Mouse (Mus musculus) liver, embryonic 14.5 days (tissue): ENCODE results near the gene Plppr1. TPM values are rescaled to one million over a fixed set of nuclear protein-coding genes. Genes with fewer than 3 reads are reported as not detected.

Experiments
- ATAC-seq: fragments of 200-750 bp; cut with Nextera tagmentation; 2 replicates; pipeline ENCODE4 v1.8.0; 2017; ENCODE audit warnings: moderate number of reproducible peaks, mild to moderate bottlenecking, moderate library complexity; ENCODE audit not compliant: insufficient read depth
- DNase-seq, 3 experiments: peaks; one replicate each; pipeline ENCODE4 v3.0.0-alpha.2; 2012 to 2013; ENCODE audit warnings: low read depth in 3 of 3, low spot score in 3 of 3
- H3K27ac ChIP-seq: fragments of 300-500 bp; sonication (generic); 2 replicates; pipeline ENCODE4 v1.5.1; 2014; ENCODE audit warnings: moderate library complexity, mild to moderate bottlenecking, control low read depth, inconsistent platforms
- H3K27me3 ChIP-seq: fragments of 300-500 bp; sonication (generic); 2 replicates; pipeline ENCODE4 v1.6.1; 2014; ENCODE audit warnings: mild to moderate bottlenecking, low read length, moderate library complexity; ENCODE audit not compliant: control insufficient read depth, insufficient read depth
- H3K36me3 ChIP-seq: fragments of 300-500 bp; sonication (generic); replicated peaks from 2 replicates; pipeline ENCODE4 v1.6.1; 2014; ENCODE audit warnings: low read depth; ENCODE audit not compliant: control insufficient read depth, insufficient read depth
- H3K4me1 ChIP-seq, 2 experiments: fragments of 200-500 bp in 1 of 2; fragments of 300-500 bp in 1 of 2; sonication (generic) in 1 of 2; replicated peaks; 2 replicates each; pipeline ENCODE4 v1.6.1; 2012 to 2014; ENCODE audit warnings: antibody characterized with exemption in 1 of 2, inconsistent platforms in 1 of 2, low read length in 1 of 2; ENCODE audit not compliant: control insufficient read depth in 2 of 2, insufficient read depth in 2 of 2
- H3K4me2 ChIP-seq: fragments of 300-500 bp; sonication (generic); 2 replicates; pipeline ENCODE4 v1.6.1; 2014; ENCODE audit warnings: low read depth, mild to moderate bottlenecking, control low read depth, moderate library complexity
- H3K4me3 ChIP-seq, 2 experiments: fragments of 200-500 bp in 1 of 2; fragments of 300-500 bp in 1 of 2; sonication (generic) in 1 of 2; 2 replicates each; pipeline ENCODE4 v1.5.1; 2012 to 2014; ENCODE audit warnings: low read depth in 2 of 2, low read length in 2 of 2, mild to moderate bottlenecking in 2 of 2, control low read depth in 1 of 2, inconsistent platforms in 1 of 2, moderate library complexity in 1 of 2; ENCODE audit not compliant: insufficient read depth in 1 of 2
- H3K9ac ChIP-seq: fragments of 300-500 bp; sonication (generic); replicated peaks from 2 replicates; pipeline ENCODE4 v1.6.1; 2014; ENCODE audit warnings: mild to moderate bottlenecking, control low read depth, moderate library complexity
- H3K9me3 ChIP-seq: fragments of 300-500 bp; sonication (generic); 2 replicates; pipeline ENCODE4 v1.6.1; 2016; ENCODE audit warnings: low read length, mixed read lengths; ENCODE audit not compliant: control insufficient read depth
- CTCF ChIP-seq: IDR thresholded peaks from 2 replicates; pipeline ENCODE4 v1.5.1; 2016; ENCODE audit warnings: antibody characterized with exemption, low read depth, control low read depth
- EP300 ChIP-seq: IDR thresholded peaks from 2 replicates; pipeline ENCODE4 v1.6.1; 2016; ENCODE audit warnings: antibody characterized with exemption, low read depth
- WGBS: fragments of 180-500 bp; shearing (Covaris S2); extraction: QIAGEN DNeasy Blood & Tissue Kit; methylation state at CpG from one replicate; pipeline ENCODE4 v1.1.7; 2014; ENCODE audit not compliant: insufficient replicate concordance; 5-methylcytosine and 5-hydroxymethylcytosine counted together
- polyA plus RNA-seq, 2 experiments: library from polyadenylated mRNA; depleted of rRNA in 1 of 2; stranded (reverse) in 1 of 2; unstranded in 1 of 2; fragments of >200 nt; fragmentation: Nextera tagmentation in 1 of 2; extraction: Ambion mirVana in 1 of 2; gene quantifications; 2 replicates each; pipeline versions ENCODE4 v1.2.1 to v1.2.3; 2012 to 2014

The Plppr1 gene
- polyA plus RNA-seq, 2 experiments: 0.11 to 0.34 TPM

DNA sequence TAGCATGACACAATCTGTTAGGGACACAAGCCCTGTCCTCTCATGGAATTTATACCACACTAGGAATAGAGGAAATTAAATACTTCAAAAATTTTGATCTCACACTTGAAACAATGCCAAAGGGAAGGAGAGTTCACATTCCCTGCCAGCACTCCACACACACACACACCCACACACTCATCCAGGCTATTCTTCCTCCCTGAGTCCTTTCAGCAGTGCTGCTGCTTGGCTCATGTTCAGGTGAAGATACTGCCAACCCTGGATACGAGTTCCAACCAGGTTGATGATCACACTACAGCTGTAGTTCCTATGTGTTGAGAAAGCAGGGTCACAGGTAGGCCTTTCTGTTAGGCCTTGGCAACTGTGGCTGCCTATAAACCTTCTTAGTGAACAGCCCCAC lies 165.9 kb downstream of the Plppr1 start:
- no peak for ATAC-seq
- Histone ChIP-seq H3K9ac (no peak overlapping the region), H3K4me2 (no peak overlapping the region), H3K36me3 (no peaks in the 10 kb centered on the region), H3K27me3 (no peaks in the 10 kb centered on the region), H3K4me3 (no peak overlapping the region), H3K9me3 (no peaks in the 10 kb centered on the region), H3K27ac (no peak overlapping the region), H3K4me1 (no peaks in the 10 kb centered on the region)
- TF ChIP-seq EP300: no peak
- TF ChIP-seq CTCF: no peak
- 28% methylated on average over 1 of the region's 1 CpGs for WGBS
- DNase-seq: no peak

DNA sequence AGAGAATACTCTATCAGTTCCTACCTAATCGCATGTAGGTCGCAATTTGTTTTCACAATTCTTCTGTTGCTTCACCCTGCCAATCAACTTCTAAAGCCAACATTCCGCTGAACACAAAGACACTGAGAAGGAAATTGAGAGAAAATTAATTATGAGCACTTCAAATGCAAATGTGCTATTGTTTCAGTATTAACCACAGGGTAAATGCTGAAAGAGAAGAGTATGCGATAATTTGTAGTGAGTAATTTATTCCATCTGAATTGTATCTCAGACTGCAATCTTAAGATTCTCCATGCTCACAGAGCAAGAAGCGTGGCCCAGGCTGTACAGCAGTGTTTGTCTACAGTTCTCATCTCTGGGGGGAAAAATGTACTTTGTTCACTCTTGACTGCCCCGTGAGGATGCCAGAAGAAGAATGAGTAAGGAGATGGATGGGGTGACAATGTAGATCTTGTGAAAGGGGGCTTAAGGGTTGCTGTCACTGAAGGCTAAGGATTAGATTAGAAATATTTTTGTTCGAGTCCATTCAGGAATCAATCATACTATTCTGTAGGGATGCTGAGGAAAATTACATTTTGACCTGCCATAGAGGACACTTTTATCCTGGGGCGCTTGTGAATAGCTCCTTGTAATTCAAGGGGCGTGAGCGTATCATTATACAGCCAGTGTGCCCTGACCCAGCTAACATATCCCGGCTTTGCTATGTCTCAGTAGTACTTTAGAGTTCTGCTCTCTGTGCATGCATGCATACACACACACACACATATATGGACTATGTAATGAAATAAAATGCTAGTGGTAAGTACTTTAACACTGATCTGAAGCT lies 173.3 kb downstream of the Plppr1 start:
- DNase-seq (no peak), ATAC-seq (no peak)
- H3K9ac ChIP-seq: no peak overlapping the region
- no peak for TF ChIP-seq EP300
- TF ChIP-seq CTCF: no peak
- H3K4me1 ChIP-seq: no peaks in the 10 kb centered on the region
- no peaks in the 10 kb centered on the region for H3K36me3 ChIP-seq
- 67% methylated on average over 11 of the region's 11 CpGs for WGBS
- no peaks in the 10 kb centered on the region for H3K9me3 ChIP-seq
- no peak overlapping the region for H3K4me2 ChIP-seq
- H3K4me3 ChIP-seq: no peak overlapping the region
- H3K27me3 ChIP-seq: no peaks in the 10 kb centered on the region
- H3K27ac ChIP-seq: no peak overlapping the region

DNA sequence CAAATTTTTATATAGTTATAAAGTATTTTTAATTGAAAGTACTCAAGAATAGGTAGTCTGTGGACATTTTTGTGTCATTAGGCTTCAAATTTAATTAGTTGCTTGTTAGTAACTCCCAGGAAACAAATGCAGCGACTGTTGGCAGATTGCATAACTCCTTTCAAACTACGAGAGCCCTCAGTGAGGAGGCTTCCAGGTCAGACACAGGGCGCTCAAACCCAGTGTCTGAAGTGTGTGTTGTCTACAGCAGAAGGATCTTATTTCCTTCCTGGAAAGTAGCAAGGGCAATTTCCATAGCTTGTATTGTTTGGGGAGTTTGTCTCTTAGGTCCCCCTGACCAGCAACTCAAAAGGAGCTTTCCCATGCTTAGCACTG lies 173.9 kb downstream of the Plppr1 start:
- Histone ChIP-seq H3K27ac (no peak overlapping the region), H3K36me3 (no peaks in the 10 kb centered on the region), H3K4me1 (no peaks in the 10 kb centered on the region), H3K27me3 (no peaks in the 10 kb centered on the region), H3K9ac (no peak overlapping the region), H3K4me3 (no peak overlapping the region), H3K4me2 (no peak overlapping the region), H3K9me3 (no peaks in the 10 kb centered on the region)
- 36% methylated on average over 3 of the region's 3 CpGs for WGBS
- no peak for ATAC-seq
- TF ChIP-seq CTCF (no peak), EP300 (no peak)
- DNase-seq: no peak

DNA sequence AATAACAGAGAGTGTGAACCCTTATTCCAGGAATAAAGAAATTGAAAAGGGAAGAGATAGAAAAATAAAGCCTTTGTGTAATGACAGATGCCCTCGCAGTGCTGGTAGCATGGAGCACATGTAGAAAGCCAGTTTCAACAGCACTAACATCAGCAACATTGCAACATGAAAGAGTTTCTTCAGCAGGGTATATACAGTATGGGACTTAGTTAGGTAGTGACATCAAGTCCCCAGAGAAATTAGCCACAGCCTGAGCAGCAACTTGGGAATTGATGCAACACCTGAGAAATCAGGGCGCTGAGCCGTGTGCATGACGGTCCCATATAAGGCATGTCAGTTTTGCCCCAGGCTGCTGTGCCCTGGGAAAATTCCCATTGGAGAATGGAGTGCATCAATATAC lies 179.0 kb downstream of the Plppr1 start:
- ATAC-seq: no peak
- H3K9ac ChIP-seq: no peak overlapping the region
- no peaks in the 10 kb centered on the region for H3K9me3 ChIP-seq
- no peaks in the 10 kb centered on the region for H3K4me1 ChIP-seq
- no peak overlapping the region for H3K4me2 ChIP-seq
- no peaks in the 10 kb centered on the region for H3K27me3 ChIP-seq
- H3K36me3 ChIP-seq: no peaks in the 10 kb centered on the region
- DNase-seq: no peak
- TF ChIP-seq EP300 (no peak), CTCF (no peak)
- H3K27ac ChIP-seq: no peak overlapping the region
- 78% methylated on average over 4 of the region's 4 CpGs for WGBS
- H3K4me3 ChIP-seq: no peak overlapping the region

DNA sequence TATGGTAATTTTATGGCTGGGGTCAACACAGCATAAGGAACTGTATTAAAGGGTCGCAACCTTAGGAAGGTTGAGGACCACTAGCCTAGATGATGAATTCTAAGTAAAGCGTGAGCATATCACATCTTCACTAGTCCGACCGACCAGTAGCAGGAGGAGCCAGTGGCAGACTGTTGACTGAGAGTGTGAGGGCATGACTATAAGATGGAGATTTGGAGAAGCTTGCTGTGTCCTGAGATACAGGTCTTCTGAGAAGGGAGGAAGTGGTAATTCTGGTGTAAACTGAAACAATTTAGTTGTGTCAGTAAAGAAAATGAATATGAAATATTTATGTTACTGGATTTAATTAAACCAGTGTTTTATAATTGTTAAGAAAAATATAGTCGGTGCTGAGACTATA lies 180.4 kb downstream of the Plppr1 start:
- Histone ChIP-seq H3K27me3 (no peaks in the 10 kb centered on the region), H3K9ac (no peak overlapping the region), H3K4me1 (no peaks in the 10 kb centered on the region), H3K4me3 (no peak overlapping the region), H3K36me3 (no peaks in the 10 kb centered on the region), H3K9me3 (no peaks in the 10 kb centered on the region), H3K4me2 (no peak overlapping the region), H3K27ac (no peak overlapping the region)
- DNase-seq (no peak), ATAC-seq (no peak)
- WGBS: 65% methylated on average over 5 of the region's 5 CpGs
- TF ChIP-seq EP300: no peak
- TF ChIP-seq CTCF: no peak
